Mouse (Mus musculus): Measurements from ENCODE around the gene Lin7a. TPM values are rescaled to one million over a fixed set of nuclear protein-coding genes. Genes with fewer than 3 reads are reported as not detected.
A peak's percentile ranks its signal among the peaks of the same experiment; 100 is the strongest.

Gene Lin7a
- polyA plus RNA-seq, 1 experiment from 2014 or later, result 37.0 TPM

- Histone ChIP-seq H3K27me3 (ENCODE audit: control insufficient read depth, insufficient read depth, low read length) (no peaks in the 10 kb centered on the region), H3K4me3 (replicated peaks; ENCODE audit: low read depth, low read length) (no peak overlapping the region), H3K4me1 (ENCODE audit: control insufficient read depth, insufficient read depth, low read length) (no peaks in the 10 kb centered on the region), H3K9me3 (ENCODE audit: control insufficient read depth, low read length) (no peaks in the 10 kb centered on the region), H3K27ac (replicated peaks; ENCODE audit: low read depth, low read length) (no peak overlapping the region), H3K36me3 (ENCODE audit: control insufficient read depth, insufficient read depth, low read length) (no peaks in the 10 kb centered on the region), H3K4me2 (ENCODE audit: low read length) (no peak overlapping the region), H3K9ac (replicated peaks; ENCODE audit: low read length) (no peak overlapping the region)
- ATAC-seq (ENCODE audit: low FRiP score, low TSS enrichment) (no peak), DNase-seq (no peak)
- WGBS, result 100% methylated on average over 1 of the region's 1 CpGs
These were observed 43.6 kb upstream of the Lin7a start for GRCm38 (mm10) chr10:107227901-107228300.

- Histone ChIP-seq H3K36me3 (ENCODE audit: control insufficient read depth, insufficient read depth, low read length) (no peaks in the 10 kb centered on the region), H3K4me3 (replicated peaks; ENCODE audit: low read depth, low read length) (no peak overlapping the region), H3K4me2 (ENCODE audit: low read length) (no peak overlapping the region), H3K9ac (replicated peaks; ENCODE audit: low read length) (no peak overlapping the region), H3K27me3 (ENCODE audit: control insufficient read depth, insufficient read depth, low read length) (no peaks in the 10 kb centered on the region), H3K4me1 (ENCODE audit: control insufficient read depth, insufficient read depth, low read length) (no peaks in the 10 kb centered on the region), H3K9me3 (ENCODE audit: control insufficient read depth, low read length) (no peaks in the 10 kb centered on the region), H3K27ac (replicated peaks; ENCODE audit: low read depth, low read length) (no peak overlapping the region)
- 92% methylated on average over 5 of the region's 5 CpGs for WGBS
- no peak for ATAC-seq (ENCODE audit: low FRiP score, low TSS enrichment)
- DNase-seq, result no peak
These were observed 42.7 kb upstream of the Lin7a start for GRCm38 (mm10) chr10:107228776-107229175.

- WGBS, result 77% methylated on average over 3 of the region's 3 CpGs
- no peaks in the 10 kb centered on the region for H3K4me1 ChIP-seq (ENCODE audit: control insufficient read depth, insufficient read depth, low read length)
- no peak overlapping the region for H3K9ac ChIP-seq (replicated peaks; ENCODE audit: low read length)
- H3K27me3 ChIP-seq (ENCODE audit: control insufficient read depth, insufficient read depth, low read length), result no peaks in the 10 kb centered on the region
- H3K27ac ChIP-seq (replicated peaks; ENCODE audit: low read depth, low read length), result no peak overlapping the region
- no peaks in the 10 kb centered on the region for H3K36me3 ChIP-seq (ENCODE audit: control insufficient read depth, insufficient read depth, low read length)
- DNase-seq (no peak), ATAC-seq (ENCODE audit: low FRiP score, low TSS enrichment) (no peak)
- no peak overlapping the region for H3K4me2 ChIP-seq (ENCODE audit: low read length)
- H3K4me3 ChIP-seq (replicated peaks; ENCODE audit: low read depth, low read length), result no peak overlapping the region
- no peaks in the 10 kb centered on the region for H3K9me3 ChIP-seq (ENCODE audit: control insufficient read depth, low read length)
These were observed 42.1 kb upstream of the Lin7a start for GRCm38 (mm10) chr10:107229416-107229815.

GRCm38 (mm10) chr10:107230081-107230850 lies 41.2 kb upstream of the Lin7a start:
- no peak overlapping the region for H3K4me2 ChIP-seq (ENCODE audit: low read length)
- H3K4me1 ChIP-seq (ENCODE audit: control insufficient read depth, insufficient read depth, low read length), result no peaks in the 10 kb centered on the region
- ATAC-seq (ENCODE audit: low FRiP score, low TSS enrichment) (no peak), DNase-seq (no peak)
- no peaks in the 10 kb centered on the region for H3K27me3 ChIP-seq (ENCODE audit: control insufficient read depth, insufficient read depth, low read length)
- no peaks in the 10 kb centered on the region for H3K9me3 ChIP-seq (ENCODE audit: control insufficient read depth, low read length)
- H3K36me3 ChIP-seq (ENCODE audit: control insufficient read depth, insufficient read depth, low read length), result no peaks in the 10 kb centered on the region
- H3K9ac ChIP-seq (replicated peaks; ENCODE audit: low read length), result no peak overlapping the region
- H3K4me3 ChIP-seq (replicated peaks; ENCODE audit: low read depth, low read length), result no peak overlapping the region
- H3K27ac ChIP-seq (replicated peaks; ENCODE audit: low read depth, low read length), result no peak overlapping the region
- WGBS, result 89% methylated on average over 8 of the region's 8 CpGs

GRCm38 (mm10) chr10:107230851-107231130 lies 40.7 kb upstream of the Lin7a start:
- Histone ChIP-seq H3K27me3 (ENCODE audit: control insufficient read depth, insufficient read depth, low read length) (no peaks in the 10 kb centered on the region), H3K4me3 (replicated peaks; ENCODE audit: low read depth, low read length) (no peak overlapping the region), H3K9ac (replicated peaks; ENCODE audit: low read length) (no peak overlapping the region), H3K4me1 (ENCODE audit: control insufficient read depth, insufficient read depth, low read length) (no peaks in the 10 kb centered on the region), H3K4me2 (ENCODE audit: low read length) (no peak overlapping the region), H3K9me3 (ENCODE audit: control insufficient read depth, low read length) (no peaks in the 10 kb centered on the region), H3K36me3 (ENCODE audit: control insufficient read depth, insufficient read depth, low read length) (no peaks in the 10 kb centered on the region), H3K27ac (replicated peaks; ENCODE audit: low read depth, low read length) (no peak overlapping the region)
- DNase-seq, result no peak
- no peak for ATAC-seq (ENCODE audit: low FRiP score, low TSS enrichment)
- WGBS, result 93% methylated on average over 1 of the region's 1 CpGs

GRCm38 (mm10) chr10:107231421-107232010 lies 40.0 kb upstream of the Lin7a start:
- no peaks in the 10 kb centered on the region for H3K36me3 ChIP-seq (ENCODE audit: control insufficient read depth, insufficient read depth, low read length)
- DNase-seq, result no peak
- no peaks in the 10 kb centered on the region for H3K9me3 ChIP-seq (ENCODE audit: control insufficient read depth, low read length)
- WGBS, result 94% methylated on average over 4 of the region's 4 CpGs
- H3K27me3 ChIP-seq (ENCODE audit: control insufficient read depth, insufficient read depth, low read length), result no peaks in the 10 kb centered on the region
- H3K4me2 ChIP-seq (ENCODE audit: low read length), result no peak overlapping the region
- no peaks in the 10 kb centered on the region for H3K4me1 ChIP-seq (ENCODE audit: control insufficient read depth, insufficient read depth, low read length)
- no peak overlapping the region for H3K27ac ChIP-seq (replicated peaks; ENCODE audit: low read depth, low read length)
- ATAC-seq (ENCODE audit: low FRiP score, low TSS enrichment), result no peak
- no peak overlapping the region for H3K9ac ChIP-seq (replicated peaks; ENCODE audit: low read length)
- no peak overlapping the region for H3K4me3 ChIP-seq (replicated peaks; ENCODE audit: low read depth, low read length)

- no peaks in the 10 kb centered on the region for H3K9me3 ChIP-seq (ENCODE audit: control insufficient read depth, low read length)
- ATAC-seq (ENCODE audit: low FRiP score, low TSS enrichment) (no peak), DNase-seq (no peak)
- no peaks in the 10 kb centered on the region for H3K36me3 ChIP-seq (ENCODE audit: control insufficient read depth, insufficient read depth, low read length)
- 94% methylated on average over 2 of the region's 2 CpGs for WGBS
- no peak overlapping the region for H3K4me2 ChIP-seq (ENCODE audit: low read length)
- H3K27me3 ChIP-seq (ENCODE audit: control insufficient read depth, insufficient read depth, low read length), result no peaks in the 10 kb centered on the region
- H3K9ac ChIP-seq (replicated peaks; ENCODE audit: low read length), result no peak overlapping the region
- H3K4me3 ChIP-seq (replicated peaks; ENCODE audit: low read depth, low read length), result no peak overlapping the region
- H3K4me1 ChIP-seq (ENCODE audit: control insufficient read depth, insufficient read depth, low read length), result no peaks in the 10 kb centered on the region
- no peak overlapping the region for H3K27ac ChIP-seq (replicated peaks; ENCODE audit: low read depth, low read length)
These were observed 38.9 kb upstream of the Lin7a start for GRCm38 (mm10) chr10:107232491-107233110.

- H3K27me3 ChIP-seq (ENCODE audit: control insufficient read depth, insufficient read depth, low read length), result no peaks in the 10 kb centered on the region
- no peak overlapping the region for H3K27ac ChIP-seq (replicated peaks; ENCODE audit: low read depth, low read length)
- no peak overlapping the region for H3K9ac ChIP-seq (replicated peaks; ENCODE audit: low read length)
- ATAC-seq (ENCODE audit: low FRiP score, low TSS enrichment) (no peak), DNase-seq (peak; percentile 8)
- H3K36me3 ChIP-seq (ENCODE audit: control insufficient read depth, insufficient read depth, low read length), result no peaks in the 10 kb centered on the region
- 91% methylated on average over 2 of the region's 2 CpGs for WGBS
- H3K4me3 ChIP-seq (replicated peaks; ENCODE audit: low read depth, low read length), result no peak overlapping the region
- H3K9me3 ChIP-seq (ENCODE audit: control insufficient read depth, low read length), result no peaks in the 10 kb centered on the region
- no peaks in the 10 kb centered on the region for H3K4me1 ChIP-seq (ENCODE audit: control insufficient read depth, insufficient read depth, low read length)
- H3K4me2 ChIP-seq (ENCODE audit: low read length), result no peak overlapping the region
These were observed 38.3 kb upstream of the Lin7a start for GRCm38 (mm10) chr10:107233221-107233620.

GRCm38 (mm10) chr10:107233825-107234224 lies 37.7 kb upstream of the Lin7a start:
- Histone ChIP-seq H3K27me3 (ENCODE audit: control insufficient read depth, insufficient read depth, low read length) (no peaks in the 10 kb centered on the region), H3K4me3 (replicated peaks; ENCODE audit: low read depth, low read length) (no peak overlapping the region), H3K36me3 (ENCODE audit: control insufficient read depth, insufficient read depth, low read length) (no peaks in the 10 kb centered on the region), H3K27ac (replicated peaks; ENCODE audit: low read depth, low read length) (no peak overlapping the region), H3K9me3 (ENCODE audit: control insufficient read depth, low read length) (no peaks in the 10 kb centered on the region), H3K4me1 (ENCODE audit: control insufficient read depth, insufficient read depth, low read length) (no peaks in the 10 kb centered on the region), H3K9ac (replicated peaks; ENCODE audit: low read length) (no peak overlapping the region), H3K4me2 (ENCODE audit: low read length) (no peak overlapping the region)
- DNase-seq (no peak), ATAC-seq (ENCODE audit: low FRiP score, low TSS enrichment) (no peak)
- 79% methylated on average over 4 of the region's 4 CpGs for WGBS
